Mouse (Mus musculus) liver, embryonic 14.5 days (tissue): ENCODE data around the gene Lin9. TPM values are rescaled to one million over a fixed set of nuclear protein-coding genes. Genes with fewer than 3 reads are reported as not detected.

Experiments
- ATAC-seq: fragments of 200-750 bp; cut with Nextera tagmentation; 2 replicates; pipeline ENCODE4 v1.8.0; 2017; ENCODE audit warnings: moderate number of reproducible peaks, mild to moderate bottlenecking, moderate library complexity; ENCODE audit not compliant: insufficient read depth
- DNase-seq, 3 experiments: peaks; one replicate each; pipeline ENCODE4 v3.0.0-alpha.2; 2012 to 2013; ENCODE audit warnings: low read depth in 3 of 3, low spot score in 3 of 3
- H3K27ac ChIP-seq: fragments of 300-500 bp; sonication (generic); 2 replicates; pipeline ENCODE4 v1.5.1; 2014; ENCODE audit warnings: moderate library complexity, mild to moderate bottlenecking, control low read depth, inconsistent platforms
- H3K27me3 ChIP-seq: fragments of 300-500 bp; sonication (generic); 2 replicates; pipeline ENCODE4 v1.6.1; 2014; ENCODE audit warnings: mild to moderate bottlenecking, low read length, moderate library complexity; ENCODE audit not compliant: control insufficient read depth, insufficient read depth
- H3K36me3 ChIP-seq: fragments of 300-500 bp; sonication (generic); replicated peaks from 2 replicates; pipeline ENCODE4 v1.6.1; 2014; ENCODE audit warnings: low read depth; ENCODE audit not compliant: control insufficient read depth, insufficient read depth
- H3K4me1 ChIP-seq, 2 experiments: fragments of 200-500 bp in 1 of 2; fragments of 300-500 bp in 1 of 2; sonication (generic) in 1 of 2; replicated peaks; 2 replicates each; pipeline ENCODE4 v1.6.1; 2012 to 2014; ENCODE audit warnings: antibody characterized with exemption in 1 of 2, inconsistent platforms in 1 of 2, low read length in 1 of 2; ENCODE audit not compliant: control insufficient read depth in 2 of 2, insufficient read depth in 2 of 2
- H3K4me2 ChIP-seq: fragments of 300-500 bp; sonication (generic); 2 replicates; pipeline ENCODE4 v1.6.1; 2014; ENCODE audit warnings: low read depth, mild to moderate bottlenecking, control low read depth, moderate library complexity
- H3K4me3 ChIP-seq, 2 experiments: fragments of 200-500 bp in 1 of 2; fragments of 300-500 bp in 1 of 2; sonication (generic) in 1 of 2; 2 replicates each; pipeline ENCODE4 v1.5.1; 2012 to 2014; ENCODE audit warnings: low read depth in 2 of 2, low read length in 2 of 2, mild to moderate bottlenecking in 2 of 2, control low read depth in 1 of 2, inconsistent platforms in 1 of 2, moderate library complexity in 1 of 2; ENCODE audit not compliant: insufficient read depth in 1 of 2
- H3K9ac ChIP-seq: fragments of 300-500 bp; sonication (generic); replicated peaks from 2 replicates; pipeline ENCODE4 v1.6.1; 2014; ENCODE audit warnings: mild to moderate bottlenecking, control low read depth, moderate library complexity
- H3K9me3 ChIP-seq: fragments of 300-500 bp; sonication (generic); 2 replicates; pipeline ENCODE4 v1.6.1; 2016; ENCODE audit warnings: low read length, mixed read lengths; ENCODE audit not compliant: control insufficient read depth
- CTCF ChIP-seq: IDR thresholded peaks from 2 replicates; pipeline ENCODE4 v1.5.1; 2016; ENCODE audit warnings: antibody characterized with exemption, low read depth, control low read depth
- EP300 ChIP-seq: IDR thresholded peaks from 2 replicates; pipeline ENCODE4 v1.6.1; 2016; ENCODE audit warnings: antibody characterized with exemption, low read depth
- WGBS: fragments of 180-500 bp; shearing (Covaris S2); extraction: QIAGEN DNeasy Blood & Tissue Kit; methylation state at CpG from one replicate; pipeline ENCODE4 v1.1.7; 2014; ENCODE audit not compliant: insufficient replicate concordance; 5-methylcytosine and 5-hydroxymethylcytosine counted together
- polyA plus RNA-seq, 2 experiments: library from polyadenylated mRNA; depleted of rRNA in 1 of 2; stranded (reverse) in 1 of 2; unstranded in 1 of 2; fragments of >200 nt; fragmentation: Nextera tagmentation in 1 of 2; extraction: Ambion mirVana in 1 of 2; gene quantifications; 2 replicates each; pipeline versions ENCODE4 v1.2.1 to v1.2.3; 2012 to 2014

The Lin9 gene
- polyA plus RNA-seq, 2 experiments = 5.4 to 11.4 TPM

DNA sequence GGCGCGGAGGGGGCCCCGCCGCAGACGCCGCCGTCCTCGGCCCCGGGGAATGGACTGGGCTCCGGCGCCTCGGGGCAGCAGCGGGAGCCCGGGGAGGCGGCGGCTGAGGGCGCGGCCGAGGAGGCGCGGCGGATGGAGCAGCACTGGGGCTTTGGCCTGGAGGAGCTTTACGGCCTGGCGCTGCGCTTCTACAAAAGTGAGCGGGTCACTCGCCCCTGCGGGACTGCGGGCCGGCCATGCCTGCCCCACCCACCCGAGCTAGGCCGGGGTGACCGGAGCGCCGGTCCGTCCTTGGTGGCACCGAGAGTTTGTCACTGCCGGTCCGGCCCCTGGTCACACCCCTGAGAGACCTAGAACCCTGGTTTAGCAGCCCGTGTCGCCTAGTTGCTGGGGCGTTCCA is 85.2 kb downstream of the Lin9 start:
- H3K36me3 ChIP-seq = no peaks in the 10 kb centered on the region
- H3K4me2 ChIP-seq = peak overlapping the region; percentile 98
- no peaks in the 10 kb centered on the region for H3K9me3 ChIP-seq
- peak overlapping the region; percentile 78 for H3K27ac ChIP-seq
- peak overlapping the region; percentile 81 to 97 for H3K4me3 ChIP-seq
- TF ChIP-seq EP300 (no peak), CTCF (no peak)
- peak overlapping the region; percentile 87 for H3K9ac ChIP-seq
- WGBS = under 1% methylated on average over 42 of the region's 42 CpGs
- ATAC-seq (peak; percentile 80), DNase-seq (peak in 1 of 3 experiments; percentile 30)
- peaks cover 40 to 44% of the 10 kb centered on the region in 2 experiments for H3K4me1 ChIP-seq
- H3K27me3 ChIP-seq = no peaks in the 10 kb centered on the region

- Histone ChIP-seq H3K27me3 (no peaks in the 10 kb centered on the region), H3K36me3 (peaks cover 6% of the 10 kb centered on the region; the same call in 1 of the 2 replicates), H3K9ac (no peak overlapping the region), H3K4me3 (no peak overlapping the region), H3K4me2 (peak overlapping the region; percentile 20), H3K4me1 (peaks cover 25 to 35% of the 10 kb centered on the region in 2 experiments), H3K27ac (no peak overlapping the region), H3K9me3 (no peaks in the 10 kb centered on the region)
- TF ChIP-seq EP300 (no peak), CTCF (no peak)
- DNase-seq (no peak), ATAC-seq (no peak)
- WGBS = 75% methylated on average over 3 of the region's 3 CpGs
Measured at GRCm38 (mm10) chr1:180729231-180729630, 88.3 kb downstream of the Lin9 start.

Other genes starting within 250 kb of the Lin9 start
- gene Stum, start 157.6 kb upstream of the Lin9 start, polyA plus RNA-seq (2012; rRNA removed) = 0.04 TPM in 1 of 2 replicates, not detected in the other
- not detected in 2 replicates for gene Stum, start 157.6 kb upstream of the Lin9 start, polyA plus RNA-seq (2014; fragmentation: Nextera tagmentation; extraction: Ambion mirVana)
- 29.6 and 47.3 TPM in 2 replicates for gene Parp1, start 72.2 kb upstream of the Lin9 start, polyA plus RNA-seq (2012; rRNA removed)
- 47.7 and 54.9 TPM in 2 replicates for gene Parp1, start 72.2 kb upstream of the Lin9 start, polyA plus RNA-seq (2014; fragmentation: Nextera tagmentation; extraction: Ambion mirVana)
- 0.15 and 0.18 TPM in 2 replicates for gene Mixl1, start 55.9 kb downstream of the Lin9 start, polyA plus RNA-seq (2012; rRNA removed)
- gene Mixl1, start 55.9 kb downstream of the Lin9 start, polyA plus RNA-seq (2014; fragmentation: Nextera tagmentation; extraction: Ambion mirVana) = 0.18 and 0.30 TPM in 2 replicates
- 6.4 and 9.8 TPM in 2 replicates for gene Acbd3, start 84.9 kb downstream of the Lin9 start, polyA plus RNA-seq (2012; rRNA removed)
- 7.2 and 8.2 TPM in 2 replicates for gene Acbd3, start 84.9 kb downstream of the Lin9 start, polyA plus RNA-seq (2014; fragmentation: Nextera tagmentation; extraction: Ambion mirVana)
- gene H3f3a, start 172.8 kb downstream of the Lin9 start, polyA plus RNA-seq (2012; rRNA removed) = 529 and 1,021 TPM in 2 replicates
- gene H3f3a, start 172.8 kb downstream of the Lin9 start, polyA plus RNA-seq (2014; fragmentation: Nextera tagmentation; extraction: Ambion mirVana) = 2,262 and 2,378 TPM in 2 replicates
- 11.5 and 15.5 TPM in 2 replicates for gene Sde2, start 210.0 kb downstream of the Lin9 start, polyA plus RNA-seq (2012; rRNA removed)
- 15.8 and 18.0 TPM in 2 replicates for gene Sde2, start 210.0 kb downstream of the Lin9 start, polyA plus RNA-seq (2014; fragmentation: Nextera tagmentation; extraction: Ambion mirVana)